Mouse (Mus musculus): ENCODE results near the gene Sidt2. TPM values are rescaled to one million over a fixed set of nuclear protein-coding genes. Genes with fewer than 3 reads are reported as not detected.

Sidt2 gene
- polyA plus RNA-seq (2017; shearing (Covaris generic)) = 100 to 1,000 TPM; 172 to 220 TPM

DNA sequence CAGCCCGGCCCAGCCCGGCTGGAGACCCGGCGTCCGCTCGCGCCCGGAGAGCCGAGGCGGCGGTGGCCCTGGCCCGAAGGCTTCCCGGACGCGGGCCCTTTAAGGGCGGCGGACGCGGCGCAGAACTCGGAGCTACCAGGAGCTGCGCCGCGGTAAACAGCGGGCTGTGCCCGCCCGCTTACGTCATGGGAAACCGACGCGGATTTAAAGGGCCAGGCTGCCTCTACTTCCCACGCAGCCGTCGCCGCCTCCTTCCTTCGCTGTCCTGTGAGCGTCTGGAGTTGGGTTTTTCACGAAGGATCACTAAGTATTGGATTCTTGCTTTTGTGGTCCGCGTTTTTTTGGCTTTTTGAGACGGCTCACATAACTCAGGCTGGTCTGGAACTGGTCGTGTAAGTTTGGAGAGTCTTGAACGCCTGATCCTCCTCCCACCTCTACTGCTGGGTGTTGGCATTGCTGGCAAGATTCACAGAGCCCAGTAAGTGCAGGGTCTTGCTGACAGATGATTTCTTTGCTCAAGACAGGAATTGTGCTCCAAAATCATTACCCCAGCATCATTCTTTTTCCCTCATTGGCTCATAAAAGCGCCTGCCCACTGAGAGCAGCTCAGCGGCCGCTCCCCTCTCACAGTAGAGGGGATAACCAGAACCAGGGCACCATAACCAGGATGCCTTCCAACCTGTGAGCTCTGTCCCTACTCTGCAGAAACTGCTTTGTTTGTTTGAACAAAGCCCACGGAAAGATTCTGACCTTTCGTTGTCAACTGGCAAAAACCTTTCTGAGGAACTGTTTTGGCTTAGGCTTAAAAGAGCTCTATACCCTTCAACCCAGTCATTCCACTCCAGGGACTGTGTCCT lies at the start of gene Sidt2:
Sidt2 (minus strand) TSS at position 152 of the 857 bp plus-strand sequence.

DNA sequence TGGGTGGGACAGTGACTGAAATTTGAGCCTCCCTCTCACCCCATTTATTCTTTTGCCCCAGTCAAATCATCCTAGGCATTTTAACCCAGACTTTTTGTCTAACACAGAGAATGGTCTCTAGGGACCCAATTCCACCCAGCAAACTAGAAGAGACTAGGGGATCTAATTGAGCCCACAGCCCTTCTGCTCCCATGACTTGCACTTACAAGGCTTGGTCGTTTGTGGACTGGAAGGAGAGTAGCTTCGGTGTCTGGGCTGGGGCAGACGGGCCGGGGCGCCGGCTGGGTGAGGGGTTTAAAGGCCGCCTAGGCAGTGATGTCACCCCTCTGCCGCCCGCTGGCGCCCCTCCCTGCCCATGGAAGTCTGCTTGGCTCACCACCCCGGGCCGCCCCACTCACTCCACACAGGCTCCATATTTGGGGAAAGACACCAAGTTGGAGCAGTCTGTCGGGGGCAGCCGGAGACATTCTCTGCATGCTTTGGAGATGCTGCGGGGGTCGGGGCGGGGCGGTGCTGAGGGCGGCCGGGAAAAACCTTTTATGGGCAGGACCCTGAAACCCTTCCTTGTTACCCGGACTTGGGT lies 19.3 kb downstream of the Sidt2 start, which contains the start of gene Tagln:
Tagln (minus strand) TSS at position 431 of the 583 bp plus-strand sequence.

GRCm38 (mm10) chr9:45906355-45907077 lies 48.5 kb downstream of the Sidt2 start, which contains the start of the genes Pcsk7 and Rnf214:
Gene Pcsk7 (plus strand): TSS chr9:45906497.
Gene Rnf214 (minus strand): TSS chr9:45906911.

Other genes starting within 250 kb of the Sidt2 start
- gene Cep164, start 126.6 kb downstream of the Sidt2 start, polyA plus RNA-seq (2017; shearing (Covaris generic)) = 10 to 100 TPM; 11.5 to 12.4 TPM
- gene Bace1, start 116.7 kb downstream of the Sidt2 start, polyA plus RNA-seq (2017; shearing (Covaris generic)) = 1 to 10 TPM; 3.8 to 4.6 TPM
- gene Pcsk7, start 48.8 kb downstream of the Sidt2 start, polyA plus RNA-seq (2017; shearing (Covaris generic)) = 10 to 100 TPM; 26.4 to 43.8 TPM
- gene Rnf214, start 48.3 kb downstream of the Sidt2 start, polyA plus RNA-seq (2017; shearing (Covaris generic)) = 10 to 100 TPM; 31.9 to 44.1 TPM
- 1 to 10 TPM; 2.7 to 3.2 TPM for gene Tagln, start 19.2 kb downstream of the Sidt2 start, polyA plus RNA-seq (2017; shearing (Covaris generic))
- gene Pafah1b2, start 57.4 kb upstream of the Sidt2 start, polyA plus RNA-seq (2017; shearing (Covaris generic)) = 10 to 100 TPM; 83.5 to 94.4 TPM
- gene Sik3, start 57.6 kb upstream of the Sidt2 start, polyA plus RNA-seq (2017; shearing (Covaris generic)) = 10 to 100 TPM; 27.0 to 33.0 TPM